Mouse (Mus musculus): ENCODE data around the gene Jak2.

- TF ChIP-seq POLR2A (IDR thresholded peaks at IDR 0.05; ENCODE audit: insufficient read depth, low read depth, low read length) (no peak), CTCF (IDR thresholded peaks at IDR 0.05) (peak; percentile 43), EP300 (IDR thresholded peaks at IDR 0.05; ENCODE audit: insufficient read depth, low read depth, low read length) (no peak)
These were observed 18.6 kb downstream of the Jak2 start for GRCm38 (mm10) chr19:29270226-29270625.
